Mouse (Mus musculus) lung, postnatal 0 days (tissue): ENCODE results near the gene Gm49336. TPM values are rescaled to one million over a fixed set of nuclear protein-coding genes. Genes with fewer than 3 reads are reported as not detected.

Experiments
- ATAC-seq: fragments of 200-750 bp; cut with Nextera tagmentation; 2 replicates; pipeline ENCODE4 v1.8.0; 2017; ENCODE audit warnings: moderate library complexity
- DNase-seq: peaks from one replicate; pipeline ENCODE4 v3.0.0-alpha.2; 2016; ENCODE audit warnings: low spot score
- H3K27ac ChIP-seq: fragments of 300-500 bp; sonication (generic); 2 replicates; pipeline ENCODE4 v1.5.1; 2014; ENCODE audit warnings: antibody characterized with exemption, mild to moderate bottlenecking, low read length, mixed read lengths
- H3K27me3 ChIP-seq: fragments of 300-500 bp; sonication (generic); replicated peaks from 2 replicates; pipeline ENCODE4 v1.6.1; 2014; ENCODE audit warnings: low read length, mixed read lengths; ENCODE audit not compliant: insufficient read depth
- H3K36me3 ChIP-seq: fragments of 300-500 bp; sonication (generic); 2 replicates; pipeline ENCODE4 v1.6.1; 2014; ENCODE audit warnings: low read length, mixed read lengths; ENCODE audit not compliant: insufficient read depth
- H3K4me1 ChIP-seq: fragments of 300-500 bp; sonication (generic); 2 replicates; pipeline ENCODE4 v1.6.1; 2014; ENCODE audit warnings: antibody characterized with exemption, low read depth, low read length, mixed read lengths; ENCODE audit not compliant: insufficient read depth
- H3K4me2 ChIP-seq: fragments of 300-500 bp; sonication (generic); replicated peaks from 2 replicates; pipeline ENCODE4 v1.6.1; 2014; ENCODE audit warnings: low read depth, mild to moderate bottlenecking, low read length, moderate library complexity, mixed read lengths
- H3K4me3 ChIP-seq: fragments of 300-500 bp; sonication (generic); 2 replicates; pipeline ENCODE4 v1.5.1; 2014; ENCODE audit warnings: low read depth, low read length
- H3K9ac ChIP-seq: fragments of 300-500 bp; sonication (generic); replicated peaks from 2 replicates; pipeline ENCODE4 v1.6.1; 2014; ENCODE audit warnings: low read depth, mild to moderate bottlenecking
- H3K9me3 ChIP-seq: fragments of 300-500 bp; sonication (generic); 2 replicates; pipeline ENCODE4 v1.6.1; 2016; ENCODE audit warnings: low read length, mixed read lengths
- CTCF ChIP-seq: IDR thresholded peaks from 2 replicates; pipeline ENCODE4 v1.5.1; 2016; ENCODE audit warnings: antibody characterized with exemption, mild to moderate bottlenecking
- EP300 ChIP-seq: IDR thresholded peaks from 2 replicates; pipeline ENCODE4 v1.6.1; 2016; ENCODE audit warnings: antibody characterized with exemption, mild to moderate bottlenecking, control low read depth
- WGBS: fragments of 180-500 bp; shearing (Covaris S2); extraction: QIAGEN DNeasy Blood & Tissue Kit; methylation state at CpG from one replicate; pipeline ENCODE4 v1.1.7; 2014; 5-methylcytosine and 5-hydroxymethylcytosine counted together
- polyA plus RNA-seq: library from polyadenylated mRNA; unstranded; fragments of >200 nt; fragmentation: Nextera tagmentation; extraction: Ambion mirVana; gene quantifications from 2 replicates; pipeline ENCODE4 v1.2.1, GENCODE M21; 2015

Gm49336 gene
- polyA plus RNA-seq, 1 experiment from 2014 or later, result 19.6 TPM

DNA sequence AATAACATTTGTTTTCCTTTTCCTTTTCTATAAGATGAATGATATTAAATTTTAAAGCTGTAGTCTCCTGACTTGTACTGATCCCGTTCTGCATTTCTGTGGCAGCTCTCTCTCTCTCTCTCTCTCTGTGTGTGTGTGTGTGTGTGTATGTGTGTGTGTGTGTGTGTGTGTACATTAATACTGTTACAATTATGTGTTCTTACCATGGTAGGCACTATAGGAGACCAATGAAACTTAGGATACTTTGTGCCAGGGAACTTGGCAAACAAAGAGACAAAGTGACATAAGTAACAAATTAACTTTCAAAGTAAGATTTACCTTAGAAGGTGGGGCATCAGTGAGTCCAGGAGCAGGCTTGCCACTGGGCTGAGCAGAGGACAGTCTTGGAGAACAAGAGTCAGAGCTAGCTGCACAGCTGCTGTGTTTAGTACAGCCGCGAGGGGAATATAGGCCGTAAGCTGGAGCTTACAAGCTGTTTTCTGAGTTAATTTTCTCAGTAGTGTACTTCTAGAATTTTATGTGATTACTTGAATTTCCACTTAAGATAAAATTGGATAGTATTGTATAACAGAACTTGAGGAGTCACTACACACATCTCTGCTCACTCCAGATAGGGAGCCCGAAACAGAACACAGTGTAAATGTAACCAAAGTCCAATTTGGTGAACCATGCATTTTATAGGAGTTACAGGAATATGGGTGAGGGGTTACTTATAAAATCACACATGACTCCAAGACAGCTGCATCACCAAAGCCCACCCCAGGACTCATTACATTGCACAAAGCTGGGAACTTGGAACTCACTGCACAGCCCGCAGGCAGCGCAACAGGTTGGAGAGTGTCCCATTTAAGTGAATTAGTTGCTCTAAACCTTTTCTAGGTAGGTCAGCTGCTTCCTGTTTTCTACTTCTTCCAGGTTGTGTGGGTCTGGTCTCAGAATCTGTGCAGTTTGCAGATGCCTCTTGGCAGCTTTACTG is 24.3 kb upstream of the Gm49336 start:
- TF ChIP-seq CTCF (no peak), EP300 (no peak)
- H3K27ac ChIP-seq, result no peak overlapping the region
- 0 out of 2 replicates have a peak, but pooled peaks cover 3% of the 10 kb centered on the region for H3K4me1 ChIP-seq
- no peak overlapping the region for H3K4me3 ChIP-seq
- H3K9ac ChIP-seq, result no peak overlapping the region
- H3K36me3 ChIP-seq, result 0 out of 2 replicates have a peak, but pooled peaks cover 6% of the 10 kb centered on the region
- H3K27me3 ChIP-seq, result no peaks in the 10 kb centered on the region
- no peak overlapping the region for H3K4me2 ChIP-seq
- ATAC-seq (no peak), DNase-seq (no peak)
- H3K9me3 ChIP-seq, result no peaks in the 10 kb centered on the region
- 74% methylated on average over 7 of the region's 7 CpGs for WGBS

- Histone ChIP-seq H3K9ac (no peak overlapping the region), H3K27ac (0 out of 2 replicates have a peak overlapping the region, but pooled peaks have one; percentile 6), H3K4me3 (no peak overlapping the region), H3K36me3 (no peaks in the 10 kb centered on the region), H3K4me1 (0 out of 2 replicates have a peak, but pooled peaks cover 3% of the 10 kb centered on the region), H3K27me3 (no peaks in the 10 kb centered on the region), H3K4me2 (no peak overlapping the region), H3K9me3 (no peaks in the 10 kb centered on the region)
- DNase-seq, result no peak
- TF ChIP-seq EP300, result no peak
- 74% methylated on average over 6 of the region's 6 CpGs for WGBS
- ATAC-seq, result no peak
These were observed 22.0 kb upstream of the Gm49336 start for GRCm38 (mm10) chr14:60273346-60273745.

- no peak overlapping the region for H3K9ac ChIP-seq
- H3K9me3 ChIP-seq, result no peaks in the 10 kb centered on the region
- no peak overlapping the region for H3K4me3 ChIP-seq
- no peaks in the 10 kb centered on the region for H3K36me3 ChIP-seq
- peaks cover 6% of the 10 kb centered on the region; the same call in 1 of the 2 replicates for H3K4me1 ChIP-seq
- DNase-seq (no peak), ATAC-seq (no peak)
- no peak overlapping the region for H3K4me2 ChIP-seq
- WGBS, result 80% methylated on average over 6 of the region's 6 CpGs
- TF ChIP-seq CTCF (no peak), EP300 (no peak)
- no peak overlapping the region for H3K27ac ChIP-seq
- H3K27me3 ChIP-seq, result no peaks in the 10 kb centered on the region
These were observed 18.0 kb upstream of the Gm49336 start for GRCm38 (mm10) chr14:60269333-60269732.

- under 1% methylated on average over 48 of the region's 51 CpGs for WGBS
These were observed 13.9 kb upstream of the Gm49336 start, which contains the start of gene Mtmr6 for GRCm38 (mm10) chr14:60264990-60265876. Gene Mtmr6 (plus strand): TSS chr14:60265228.

GRCm38 (mm10) chr14:60262316-60262715 is 11.0 kb upstream of the Gm49336 start:
- no peaks in the 10 kb centered on the region for H3K36me3 ChIP-seq
- no peak overlapping the region for H3K27ac ChIP-seq
- H3K4me3 ChIP-seq, result no peak overlapping the region
- no peak overlapping the region for H3K4me2 ChIP-seq
- H3K27me3 ChIP-seq, result no peaks in the 10 kb centered on the region
- TF ChIP-seq CTCF, result no peak
- TF ChIP-seq EP300, result no peak
- WGBS, result 61% methylated on average over 7 of the region's 7 CpGs
- peaks cover 3% of the 10 kb centered on the region; the same call in 1 of the 2 replicates for H3K4me1 ChIP-seq
- ATAC-seq, result no peak
- DNase-seq, result no peak
- no peaks in the 10 kb centered on the region for H3K9me3 ChIP-seq
- no peak overlapping the region for H3K9ac ChIP-seq

More at GRCm38 (mm10) chr14:60264990-60265876, 13.9 kb upstream of the Gm49336 start, which contains the start of gene Mtmr6:
- Histone ChIP-seq H3K4me3 (peak within 1 kb of the TSS; percentile 75), H3K9me3 (no peaks in the 10 kb centered on the region), H3K9ac (peak within 1 kb of the TSS; percentile 51), H3K27me3 (no peaks in the 10 kb centered on the region), H3K36me3 (no peaks in the 10 kb centered on the region), H3K4me1 (peaks cover 3% of the 10 kb centered on the region; the same call in 1 of the 2 replicates), H3K27ac (peak within 1 kb of the TSS; percentile 79), H3K4me2 (peak within 1 kb of the TSS; percentile 72)
- no peak for TF ChIP-seq EP300
- TF ChIP-seq CTCF, result peak; percentile 99
- ATAC-seq (peak; percentile 100), DNase-seq (peak; percentile 99)
